Mouse (Mus musculus) cerebellum, postnatal 36 days (tissue): ENCODE measurements around the gene Cyp2w1.
A peak's percentile ranks its signal among the peaks of the same experiment; 100 is the strongest.

ENCODE experiments used
- DNase-seq, 2 experiments: peaks; one replicate each; pipeline ENCODE4 v3.0.0; 2021 to 2022; ENCODE audit warnings: mixed read lengths in 2 of 2

The Cyp2w1 gene

GRCm38 (mm10) chr5:139352317-139352716, at the start of gene Cyp2w1:
Cyp2w1 (plus strand) TSS chr5:139352617.
- DNase-seq: no peak

- DNase-seq: no peak
Measured at GRCm38 (mm10) chr5:139303646-139304061, 48.8 kb upstream of the Cyp2w1 start.

- DNase-seq: no peak
Measured at GRCm38 (mm10) chr5:139309946-139310345, 42.5 kb upstream of the Cyp2w1 start.

- no peak for DNase-seq
Measured at GRCm38 (mm10) chr5:139310477-139310876, 41.9 kb upstream of the Cyp2w1 start.

- DNase-seq: no peak
Measured at GRCm38 (mm10) chr5:139311822-139312221, 40.6 kb upstream of the Cyp2w1 start.

GRCm38 (mm10) chr5:139313536-139313935, 38.9 kb upstream of the Cyp2w1 start:
- DNase-seq: no peak

- DNase-seq: no peak
Measured at GRCm38 (mm10) chr5:139314941-139315642, 37.3 kb upstream of the Cyp2w1 start.

GRCm38 (mm10) chr5:139316982-139317675, 35.3 kb upstream of the Cyp2w1 start:
- DNase-seq: no peak

- peak in 1 of 2 experiments; percentile 26 for DNase-seq
Measured at GRCm38 (mm10) chr5:139317751-139318504, 34.5 kb upstream of the Cyp2w1 start.

- DNase-seq: no peak
Measured at GRCm38 (mm10) chr5:139320424-139320823, 32.0 kb upstream of the Cyp2w1 start.

- DNase-seq: no peak
Measured at GRCm38 (mm10) chr5:139321331-139321730, 31.1 kb upstream of the Cyp2w1 start.

- DNase-seq: peak; percentile 51 to 60
Measured at GRCm38 (mm10) chr5:139323260-139323924, 29.0 kb upstream of the Cyp2w1 start.

- DNase-seq: peak; percentile 40 to 55
Measured at GRCm38 (mm10) chr5:139324045-139324491, 28.3 kb upstream of the Cyp2w1 start.

GRCm38 (mm10) chr5:139324691-139325394, 27.6 kb upstream of the Cyp2w1 start:
- peak; percentile 75 to 81 for DNase-seq

GRCm38 (mm10) chr5:139325395-139325966, 26.9 kb upstream of the Cyp2w1 start, which contains the start of gene Adap1:
Adap1 (minus strand) TSS chr5:139325622.
- DNase-seq: peak; percentile 68 to 77

GRCm38 (mm10) chr5:139326111-139326696, 26.2 kb upstream of the Cyp2w1 start:
- peak; percentile 48 to 55 for DNase-seq

- no peak for DNase-seq
Measured at GRCm38 (mm10) chr5:139326986-139327633, 25.3 kb upstream of the Cyp2w1 start.

- no peak for DNase-seq
Measured at GRCm38 (mm10) chr5:139327634-139328020, 24.8 kb upstream of the Cyp2w1 start.

GRCm38 (mm10) chr5:139330766-139331165, 21.7 kb upstream of the Cyp2w1 start:
- no peak for DNase-seq

GRCm38 (mm10) chr5:139331742-139332141, 20.7 kb upstream of the Cyp2w1 start:
- DNase-seq: peak; percentile 84 to 87
